Mouse (Mus musculus): Measurements from ENCODE around the gene 1700028J19Rik. TPM values are rescaled to one million over a fixed set of nuclear protein-coding genes. Genes with fewer than 3 reads are reported as not detected.

Gene 1700028J19Rik
- polyA plus RNA-seq (2012; ENCODE audit: insufficient read depth, insufficient read length, missing spikeins), result not detected in 2 replicates

- peak within 1 kb of the TSS; percentile 88 for H3K4me3 ChIP-seq (ENCODE audit: insufficient read depth, low read depth, low read length)
- peak within 1 kb of the TSS; percentile 93 for H3K27ac ChIP-seq (replicated peaks; ENCODE audit: low read depth, low read length)
- no peaks in the 10 kb centered on the region for H3K4me1 ChIP-seq (ENCODE audit: control insufficient read depth, insufficient read depth, insufficient read length, low read length)
Observed at GRCm38 (mm10) chr7:44246055-44246983, at the start of gene 1700028J19Rik, which contains the start of gene 2410002F23Rik. Gene 1700028J19Rik, minus strand, starts transcription at chr7:44246695. Gene 2410002F23Rik, plus strand, starts transcription at chr7:44246722.

GRCm38 (mm10) chr7:44291418-44291817, 44.9 kb upstream of the 1700028J19Rik start:
- Histone ChIP-seq H3K27ac (replicated peaks; ENCODE audit: low read depth, low read length) (no peak overlapping the region), H3K4me3 (ENCODE audit: insufficient read depth, low read depth, low read length) (no peak overlapping the region), H3K4me1 (ENCODE audit: control insufficient read depth, insufficient read depth, insufficient read length, low read length) (no peaks in the 10 kb centered on the region)

- Histone ChIP-seq H3K4me1 (ENCODE audit: control insufficient read depth, insufficient read depth, insufficient read length, low read length) (no peaks in the 10 kb centered on the region), H3K4me3 (ENCODE audit: insufficient read depth, low read depth, low read length) (no peak overlapping the region), H3K27ac (replicated peaks; ENCODE audit: low read depth, low read length) (no peak overlapping the region)
Observed at GRCm38 (mm10) chr7:44290986-44291385, 44.5 kb upstream of the 1700028J19Rik start.

GRCm38 (mm10) chr7:44287760-44288159, 41.3 kb upstream of the 1700028J19Rik start:
- Histone ChIP-seq H3K27ac (replicated peaks; ENCODE audit: low read depth, low read length) (no peak overlapping the region), H3K4me1 (ENCODE audit: control insufficient read depth, insufficient read depth, insufficient read length, low read length) (no peaks in the 10 kb centered on the region)

GRCm38 (mm10) chr7:44281586-44281985, 35.1 kb upstream of the 1700028J19Rik start:
- no peaks in the 10 kb centered on the region for H3K4me1 ChIP-seq (ENCODE audit: control insufficient read depth, insufficient read depth, insufficient read length, low read length)
- no peak overlapping the region for H3K27ac ChIP-seq (replicated peaks; ENCODE audit: low read depth, low read length)
- no peak overlapping the region for H3K4me3 ChIP-seq (ENCODE audit: insufficient read depth, low read depth, low read length)

More at GRCm38 (mm10) chr7:44287760-44288159, 41.3 kb upstream of the 1700028J19Rik start:
- no peak overlapping the region for H3K4me3 ChIP-seq (ENCODE audit: insufficient read depth, low read depth, low read length)

GRCm38 (mm10) chr7:44280959-44281358, 34.5 kb upstream of the 1700028J19Rik start:
- Histone ChIP-seq H3K4me3 (ENCODE audit: insufficient read depth, low read depth, low read length) (no peak overlapping the region), H3K4me1 (ENCODE audit: control insufficient read depth, insufficient read depth, insufficient read length, low read length) (no peaks in the 10 kb centered on the region), H3K27ac (replicated peaks; ENCODE audit: low read depth, low read length) (no peak overlapping the region)

- no peak overlapping the region for H3K4me3 ChIP-seq (ENCODE audit: insufficient read depth, low read depth, low read length)
- H3K27ac ChIP-seq (replicated peaks; ENCODE audit: low read depth, low read length), result no peak overlapping the region
- H3K4me1 ChIP-seq (ENCODE audit: control insufficient read depth, insufficient read depth, insufficient read length, low read length), result no peaks in the 10 kb centered on the region
Observed at GRCm38 (mm10) chr7:44277250-44277622, 30.7 kb upstream of the 1700028J19Rik start.

GRCm38 (mm10) chr7:44276461-44277249, 30.2 kb upstream of the 1700028J19Rik start:
- no peaks in the 10 kb centered on the region for H3K4me1 ChIP-seq (ENCODE audit: control insufficient read depth, insufficient read depth, insufficient read length, low read length)
- no peak overlapping the region for H3K4me3 ChIP-seq (ENCODE audit: insufficient read depth, low read depth, low read length)
- no peak overlapping the region for H3K27ac ChIP-seq (replicated peaks; ENCODE audit: low read depth, low read length)

- no peak overlapping the region for H3K4me3 ChIP-seq (ENCODE audit: insufficient read depth, low read depth, low read length)
- H3K4me1 ChIP-seq (ENCODE audit: control insufficient read depth, insufficient read depth, insufficient read length, low read length), result no peaks in the 10 kb centered on the region
- H3K27ac ChIP-seq (replicated peaks; ENCODE audit: low read depth, low read length), result no peak overlapping the region
Observed at GRCm38 (mm10) chr7:44275546-44275945, 29.1 kb upstream of the 1700028J19Rik start.

- no peak overlapping the region for H3K4me3 ChIP-seq (ENCODE audit: insufficient read depth, low read depth, low read length)
- H3K4me1 ChIP-seq (ENCODE audit: control insufficient read depth, insufficient read depth, insufficient read length, low read length), result no peaks in the 10 kb centered on the region
- no peak overlapping the region for H3K27ac ChIP-seq (replicated peaks; ENCODE audit: low read depth, low read length)
Observed at GRCm38 (mm10) chr7:44274096-44274495, 27.6 kb upstream of the 1700028J19Rik start.

- no peak overlapping the region for H3K27ac ChIP-seq (replicated peaks; ENCODE audit: low read depth, low read length)
- no peak overlapping the region for H3K4me3 ChIP-seq (ENCODE audit: insufficient read depth, low read depth, low read length)
- no peaks in the 10 kb centered on the region for H3K4me1 ChIP-seq (ENCODE audit: control insufficient read depth, insufficient read depth, insufficient read length, low read length)
Observed at GRCm38 (mm10) chr7:44273446-44273845, 27.0 kb upstream of the 1700028J19Rik start.

- Histone ChIP-seq H3K4me1 (ENCODE audit: control insufficient read depth, insufficient read depth, insufficient read length, low read length) (no peaks in the 10 kb centered on the region), H3K4me3 (ENCODE audit: insufficient read depth, low read depth, low read length) (no peak overlapping the region), H3K27ac (replicated peaks; ENCODE audit: low read depth, low read length) (no peak overlapping the region)
Observed at GRCm38 (mm10) chr7:44272546-44272945, 26.1 kb upstream of the 1700028J19Rik start.

- H3K4me3 ChIP-seq (ENCODE audit: insufficient read depth, low read depth, low read length), result no peak overlapping the region
- H3K4me1 ChIP-seq (ENCODE audit: control insufficient read depth, insufficient read depth, insufficient read length, low read length), result no peaks in the 10 kb centered on the region
- H3K27ac ChIP-seq (replicated peaks; ENCODE audit: low read depth, low read length), result no peak overlapping the region
Observed at GRCm38 (mm10) chr7:44271309-44271708, 24.8 kb upstream of the 1700028J19Rik start.

GRCm38 (mm10) chr7:44269397-44269796, 22.9 kb upstream of the 1700028J19Rik start:
- H3K4me3 ChIP-seq (ENCODE audit: insufficient read depth, low read depth, low read length), result no peak overlapping the region
- no peaks in the 10 kb centered on the region for H3K4me1 ChIP-seq (ENCODE audit: control insufficient read depth, insufficient read depth, insufficient read length, low read length)
- no peak overlapping the region for H3K27ac ChIP-seq (replicated peaks; ENCODE audit: low read depth, low read length)

GRCm38 (mm10) chr7:44268117-44268516, 21.6 kb upstream of the 1700028J19Rik start:
- H3K4me3 ChIP-seq (ENCODE audit: insufficient read depth, low read depth, low read length), result no peak overlapping the region
- H3K4me1 ChIP-seq (ENCODE audit: control insufficient read depth, insufficient read depth, insufficient read length, low read length), result no peaks in the 10 kb centered on the region
- H3K27ac ChIP-seq (replicated peaks; ENCODE audit: low read depth, low read length), result no peak overlapping the region
